Mouse (Mus musculus): ENCODE measurements at regions not wholly inside any gene's neighbourhood (a gene's known extent, or its start where the extent isn't known, plus 50 kb on each side); places are given as distances from the start of the nearest gene placed in this dataset.
A peak's percentile ranks its signal among the peaks of the same experiment; 100 is the strongest.

DNA sequence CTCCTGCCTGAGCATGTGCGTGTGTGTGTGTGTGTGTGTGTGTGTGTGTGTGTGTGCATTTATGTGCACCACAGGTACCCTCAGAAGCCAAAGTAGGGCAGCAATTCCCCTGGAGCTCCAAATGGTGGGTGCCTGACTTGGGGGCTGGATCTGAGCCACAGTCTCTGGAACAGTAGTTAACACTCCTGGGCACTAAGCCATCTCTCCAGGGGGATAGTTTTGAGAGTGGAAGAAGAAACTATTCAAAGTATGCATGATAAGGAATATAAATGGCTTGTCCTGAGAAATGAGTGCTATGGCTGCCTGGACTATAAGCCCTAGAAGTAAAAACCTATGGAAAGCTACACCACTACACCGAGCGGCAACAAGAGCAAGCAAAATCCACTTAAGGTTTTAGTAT is 1145.8 kb downstream of the Poteg start:
- Histone ChIP-seq H3K4me3 (no peak overlapping the region), H3K36me3 (no peaks in the 10 kb centered on the region), H3K9me3 (replicated peaks) (no peaks in the 10 kb centered on the region), H3K27ac (ENCODE audit: poor library complexity, severe bottlenecking) (peak overlapping the region; percentile 82), H3K27me3 (replicated peaks) (no peaks in the 10 kb centered on the region), H3K9ac (no peak overlapping the region), H3K4me1 (replicated peaks) (peaks cover 20% of the 10 kb centered on the region), H3K4me2 (peak overlapping the region; percentile 48; the same call in 1 of the 2 replicates)
- peak; percentile 36; the same call in 1 of the 2 replicates for ATAC-seq (ENCODE audit: insufficient number of reproducible peaks, low FRiP score)
- 59% methylated on average over 3 of the region's 3 CpGs for WGBS

GRCm38 (mm10) chr8:28594191-28594590 is 1146.7 kb downstream of the Poteg start:
- WGBS = 29% methylated on average over 12 of the region's 12 CpGs
- no peaks in the 10 kb centered on the region for H3K27me3 ChIP-seq (replicated peaks)
- H3K4me2 ChIP-seq = peak overlapping the region; percentile 48
- H3K36me3 ChIP-seq = no peaks in the 10 kb centered on the region
- peaks cover 20% of the 10 kb centered on the region for H3K4me1 ChIP-seq (replicated peaks)
- H3K9ac ChIP-seq = no peak overlapping the region
- ATAC-seq (ENCODE audit: insufficient number of reproducible peaks, low FRiP score) = no peak
- no peaks in the 10 kb centered on the region for H3K9me3 ChIP-seq (replicated peaks)
- H3K27ac ChIP-seq (ENCODE audit: poor library complexity, severe bottlenecking) = peak overlapping the region; percentile 82
- no peak overlapping the region for H3K4me3 ChIP-seq

- H3K4me1 ChIP-seq (replicated peaks) = peaks cover 20% of the 10 kb centered on the region
- no peak overlapping the region for H3K4me3 ChIP-seq
- no peaks in the 10 kb centered on the region for H3K9me3 ChIP-seq (replicated peaks)
- ATAC-seq (ENCODE audit: insufficient number of reproducible peaks, low FRiP score) = no peak
- no peaks in the 10 kb centered on the region for H3K27me3 ChIP-seq (replicated peaks)
- WGBS = 29% methylated on average over 8 of the region's 8 CpGs
- H3K27ac ChIP-seq (ENCODE audit: poor library complexity, severe bottlenecking) = peak overlapping the region; percentile 82; the same call in 1 of the 2 replicates
- no peak overlapping the region for H3K9ac ChIP-seq
- peak overlapping the region; percentile 48 for H3K4me2 ChIP-seq
- no peaks in the 10 kb centered on the region for H3K36me3 ChIP-seq
These were observed 1147.1 kb downstream of the Poteg start for GRCm38 (mm10) chr8:28594606-28595005.

GRCm38 (mm10) chr8:28595880-28596279 is 1148.4 kb downstream of the Poteg start:
- Histone ChIP-seq H3K36me3 (no peaks in the 10 kb centered on the region), H3K4me2 (no peak overlapping the region), H3K9me3 (replicated peaks) (no peaks in the 10 kb centered on the region), H3K4me3 (no peak overlapping the region), H3K9ac (no peak overlapping the region), H3K27ac (ENCODE audit: poor library complexity, severe bottlenecking) (peak overlapping the region; percentile 77; the same call in 1 of the 2 replicates), H3K4me1 (replicated peaks) (peaks cover 20% of the 10 kb centered on the region), H3K27me3 (replicated peaks) (no peaks in the 10 kb centered on the region)
- no peak for ATAC-seq (ENCODE audit: insufficient number of reproducible peaks, low FRiP score)
- 78% methylated on average over 5 of the region's 5 CpGs for WGBS

All from heart, embryonic 12.5 days (tissue).